Mouse (Mus musculus) heart, adult 9 months (tissue): ENCODE measurements around the gene Crip3.

Experiments
- DNase-seq, 2 experiments: peaks; one replicate each; pipeline ENCODE4 v3.0.0; 2022; ENCODE audit warnings: low spot score in 2 of 2

Gene Crip3

GRCm38 (mm10) chr17:46428761-46429414, at the start of gene Crip3:
Crip3 (plus strand) TSS chr17:46428926.
- no peak for DNase-seq

- peak; percentile 97 for DNase-seq
These were observed 45.2 kb upstream of the Crip3 start, which contains the start of gene Zfp318 for GRCm38 (mm10) chr17:46383294-46384060. Zfp318 (plus strand) TSS chr17:46383731.

GRCm38 (mm10) chr17:46384061-46384801, 44.5 kb upstream of the Crip3 start:
- DNase-seq: peak; percentile 10 to 28

GRCm38 (mm10) chr17:46388200-46388599, 40.5 kb upstream of the Crip3 start:
- no peak for DNase-seq

GRCm38 (mm10) chr17:46393012-46393411, 35.7 kb upstream of the Crip3 start:
- DNase-seq: peak in 1 of 2 experiments; percentile 22

- DNase-seq: no peak
These were observed 34.1 kb upstream of the Crip3 start for GRCm38 (mm10) chr17:46394631-46395030.

- DNase-seq: no peak
These were observed 20.2 kb upstream of the Crip3 start for GRCm38 (mm10) chr17:46408478-46408877.

GRCm38 (mm10) chr17:46418628-46419027, 10.1 kb upstream of the Crip3 start:
- DNase-seq: peak in 1 of 2 experiments; percentile 17

- DNase-seq: no peak
These were observed 9.0 kb upstream of the Crip3 start for GRCm38 (mm10) chr17:46419717-46420116.

- DNase-seq: peak; percentile 29 to 49
These were observed 2.2 kb upstream of the Crip3 start for GRCm38 (mm10) chr17:46426496-46426895.

GRCm38 (mm10) chr17:46433627-46434026, 4.9 kb downstream of the Crip3 start:
- DNase-seq: no peak

- DNase-seq: no peak
These were observed 8.1 kb downstream of the Crip3 start for GRCm38 (mm10) chr17:46436672-46437366.

- DNase-seq: no peak
These were observed 9.7 kb downstream of the Crip3 start, which contains the start of gene Slc22a7 for GRCm38 (mm10) chr17:46438298-46438873. Slc22a7 (minus strand) TSS chr17:46438457.

GRCm38 (mm10) chr17:46439176-46439575, 10.4 kb downstream of the Crip3 start:
- no peak for DNase-seq

GRCm38 (mm10) chr17:46444839-46445579, 16.3 kb downstream of the Crip3 start:
- DNase-seq: no peak

GRCm38 (mm10) chr17:46446264-46446663, 17.5 kb downstream of the Crip3 start:
- DNase-seq: no peak

- DNase-seq: no peak
These were observed 24.0 kb downstream of the Crip3 start for GRCm38 (mm10) chr17:46452683-46453082.

GRCm38 (mm10) chr17:46453302-46453948, 24.7 kb downstream of the Crip3 start:
- DNase-seq: no peak

- DNase-seq: no peak
These were observed 25.3 kb downstream of the Crip3 start for GRCm38 (mm10) chr17:46453970-46454411.

- DNase-seq: no peak
These were observed 25.8 kb downstream of the Crip3 start for GRCm38 (mm10) chr17:46454539-46454938.
